In genomic region chr3:152497084-152497483, GRCm38 (mm10) we compare ENCODE assay signal across 31 mouse cellular contexts.
"Had no signal": no experiment of that assay in that cellular context is flagged by ENCODE, and none has a peak within 500 bp of the region (broad histone marks: within the 10 kb centered on the region; RNA-seq: fewer than 3 reads in every experiment).

No protein-coding gene starts in this region.

- H3K9ac ChIP-seq: limb, embryonic 12.5 days; limb, embryonic 13.5 days; limb, embryonic 15.5 days; liver, embryonic 12.5 days; liver, embryonic 13.5 days; liver, embryonic 14.5 days; liver, embryonic 15.5 days; liver, postnatal 0 days; lung, embryonic 14.5 days; lung, embryonic 15.5 days; midbrain, embryonic 12.5 days; midbrain, embryonic 13.5 days; midbrain, embryonic 15.5 days; neural tube, embryonic 12.5 days had no signal

- H3K4me2 ChIP-seq: limb, embryonic 12.5 days; limb, embryonic 13.5 days; limb, embryonic 15.5 days; liver, embryonic 11.5 days; liver, embryonic 12.5 days; liver, embryonic 13.5 days; liver, embryonic 15.5 days; lung, embryonic 14.5 days; lung, embryonic 15.5 days; midbrain, embryonic 11.5 days; midbrain, embryonic 12.5 days; midbrain, embryonic 13.5 days; midbrain, embryonic 15.5 days; neural tube, embryonic 12.5 days had no signal

- H3K9me3 ChIP-seq: limb, embryonic 10.5 days; limb, embryonic 12.5 days; limb, embryonic 13.5 days; limb, embryonic 15.5 days; liver, embryonic 12.5 days; liver, embryonic 13.5 days; liver, embryonic 15.5 days; lung, embryonic 15.5 days; megakaryocyte, embryonic 14.5 days; midbrain, embryonic 10.5 days; midbrain, embryonic 12.5 days; midbrain, embryonic 13.5 days; midbrain, embryonic 15.5 days; neural tube, embryonic 12.5 days had no signal

- H3K36me3 ChIP-seq: limb, embryonic 10.5 days; limb, embryonic 12.5 days; limb, embryonic 13.5 days; limb, embryonic 15.5 days; liver, embryonic 12.5 days; liver, embryonic 13.5 days; liver, embryonic 15.5 days; lung, embryonic 15.5 days; midbrain, embryonic 10.5 days; midbrain, embryonic 12.5 days; midbrain, embryonic 13.5 days; midbrain, embryonic 15.5 days; neural tube, embryonic 12.5 days had no signal

- H3K4me1 ChIP-seq: limb, embryonic 15.5 days; liver, embryonic 12.5 days; liver, embryonic 15.5 days had no signal

- DNase-seq: left cerebral cortex, postnatal 4 days; liver; liver, embryonic 13.5 days; liver, postnatal 0 days; lung, adult 18-20 months; lung, adult 2 months; lung, postnatal 10 days; lung, postnatal 14 days; lung, postnatal 36 days; lung, postnatal 4 days; midbrain, embryonic 14.5 days had no signal

- H3K27ac ChIP-seq: limb, embryonic 10.5 days; limb, embryonic 12.5 days; limb, embryonic 13.5 days; limb, embryonic 15.5 days; liver, embryonic 12.5 days; liver, embryonic 13.5 days; liver, embryonic 14.5 days; liver, embryonic 15.5 days; lung, embryonic 15.5 days; macrophage; midbrain, embryonic 10.5 days; midbrain, embryonic 12.5 days; midbrain, embryonic 13.5 days; midbrain, embryonic 15.5 days; neural tube, embryonic 12.5 days had no signal

- ATAC-seq: liver, embryonic 12.5 days; liver, postnatal 0 days; lung, postnatal 0 days; midbrain, embryonic 13.5 days; midbrain, embryonic 15.5 days; midbrain, embryonic 16.5 days had no signal

- H3K4me3 ChIP-seq: limb, embryonic 10.5 days; limb, embryonic 12.5 days; limb, embryonic 13.5 days; limb, embryonic 15.5 days; liver, embryonic 12.5 days; liver, embryonic 13.5 days; liver, embryonic 15.5 days; lung, embryonic 15.5 days; megakaryocyte, embryonic 14.5 days; midbrain, embryonic 10.5 days; midbrain, embryonic 12.5 days; midbrain, embryonic 13.5 days; midbrain, embryonic 15.5 days; neural tube, embryonic 12.5 days had no signal

- H3K27me3 ChIP-seq: limb, embryonic 12.5 days; limb, embryonic 13.5 days; limb, embryonic 15.5 days; liver, embryonic 12.5 days; liver, embryonic 13.5 days; liver, embryonic 15.5 days; lung, embryonic 15.5 days; midbrain, embryonic 12.5 days; midbrain, embryonic 13.5 days; midbrain, embryonic 15.5 days; neural tube, embryonic 12.5 days had no signal
